Mouse (Mus musculus) liver, postnatal 0 days (tissue): ENCODE measurements around the gene Veph1. TPM values are rescaled to one million over a fixed set of nuclear protein-coding genes. Genes with fewer than 3 reads are reported as not detected.
"Not testable (repeated sequence)": the region's sequence is repeated elsewhere in the genome, so short reads cannot be mapped to it uniquely, and the experiment has no call there.

Experiments
- ATAC-seq: fragments of 200-750 bp; cut with Nextera tagmentation; 2 replicates; pipeline ENCODE4 v1.8.0; 2017; ENCODE audit warnings: mild to moderate bottlenecking, moderate library complexity
- DNase-seq: peaks from one replicate; pipeline ENCODE4 v3.0.0-alpha.2; 2016
- H3K27ac ChIP-seq: fragments of 300-500 bp; sonication (generic); 2 replicates; pipeline ENCODE4 v1.5.1; 2014; ENCODE audit warnings: antibody characterized with exemption, moderate library complexity, mild to moderate bottlenecking, low read depth
- H3K27me3 ChIP-seq: fragments of 300-500 bp; sonication (generic); 2 replicates; pipeline ENCODE4 v1.6.1; 2014; ENCODE audit warnings: low read length, control low read depth, mixed read lengths; ENCODE audit not compliant: insufficient read depth
- H3K36me3 ChIP-seq: fragments of 300-500 bp; sonication (generic); replicated peaks from 2 replicates; pipeline ENCODE4 v1.6.1; 2014; ENCODE audit warnings: mild to moderate bottlenecking, control low read depth, low read length, moderate library complexity, mixed read lengths; ENCODE audit not compliant: insufficient read depth
- H3K4me1 ChIP-seq: fragments of 300-500 bp; sonication (generic); 2 replicates; pipeline ENCODE4 v1.6.1; 2014; ENCODE audit warnings: antibody characterized with exemption, mild to moderate bottlenecking, control low read depth; ENCODE audit not compliant: insufficient read depth
- H3K4me2 ChIP-seq: fragments of 300-500 bp; sonication (generic); 2 replicates; pipeline ENCODE4 v1.6.1; 2014; ENCODE audit warnings: low read depth, mild to moderate bottlenecking, low read length, moderate library complexity, mixed read lengths
- H3K4me3 ChIP-seq: fragments of 300-500 bp; sonication (generic); 2 replicates; pipeline ENCODE4 v1.5.1; 2014; ENCODE audit warnings: low read depth, low read length
- H3K9ac ChIP-seq: fragments of 300-500 bp; sonication (generic); replicated peaks from 2 replicates; pipeline ENCODE4 v1.6.1; 2014; ENCODE audit warnings: mild to moderate bottlenecking, moderate library complexity
- H3K9me3 ChIP-seq: fragments of 300-500 bp; sonication (generic); 2 replicates; pipeline ENCODE4 v1.6.1; 2016; ENCODE audit warnings: mild to moderate bottlenecking, control low read depth, low read length, mixed read lengths
- CTCF ChIP-seq: sonication (generic); IDR thresholded peaks from 2 replicates; pipeline ENCODE4 v1.5.1; 2016; ENCODE audit warnings: antibody characterized with exemption, low read depth
- EP300 ChIP-seq: IDR thresholded peaks from 2 replicates; pipeline ENCODE4 v1.6.1; 2016; ENCODE audit warnings: antibody characterized with exemption, low read depth, mild to moderate bottlenecking
- WGBS: fragments of 180-500 bp; shearing (Covaris S2); extraction: QIAGEN DNeasy Blood & Tissue Kit; methylation state at CpG from one replicate; pipeline ENCODE4 v1.1.7; 2014; ENCODE audit not compliant: insufficient replicate concordance; 5-methylcytosine and 5-hydroxymethylcytosine counted together
- polyA plus RNA-seq: library from polyadenylated mRNA; unstranded; fragments of >200 nt; fragmentation: Nextera tagmentation; extraction: Ambion mirVana; gene quantifications from 2 replicates; pipeline ENCODE4 v1.2.1, GENCODE M21; 2015

Veph1 gene
- polyA plus RNA-seq, 1 experiment from 2014 or later: not detected

DNA sequence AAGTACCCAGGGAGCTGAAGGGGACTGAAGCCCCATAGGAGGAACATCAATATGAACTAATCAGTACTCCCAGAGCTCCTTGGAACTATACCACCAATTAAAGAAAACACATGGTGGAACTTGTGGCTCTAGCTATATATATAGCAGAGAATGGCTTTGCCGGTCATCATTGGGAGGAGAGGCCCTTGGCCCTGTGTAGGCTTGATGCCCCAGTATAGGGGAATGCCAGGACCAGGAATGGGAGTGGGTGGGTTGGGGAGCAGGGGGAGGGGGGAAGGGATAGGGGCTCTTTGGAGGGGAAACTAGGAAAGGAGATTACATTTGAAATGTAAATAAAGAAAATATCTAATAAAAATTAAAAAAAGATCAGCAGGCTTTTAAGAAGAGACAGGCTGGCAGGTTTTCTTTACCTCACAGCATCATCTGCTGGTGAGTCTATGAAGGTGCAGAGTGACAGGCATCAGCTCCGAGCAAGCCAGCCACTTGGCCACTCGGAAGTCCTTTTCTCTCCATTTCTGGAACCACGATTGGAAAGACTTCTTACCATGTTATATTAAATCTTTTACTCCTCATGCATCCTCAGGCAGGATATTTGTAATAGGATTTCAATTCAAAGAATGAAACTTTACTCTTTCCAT is 60.3 kb downstream of the Veph1 start:
- 47% methylated on average over 4 of the region's 4 CpGs for WGBS
- H3K27ac ChIP-seq, H3K36me3 ChIP-seq, H3K9ac ChIP-seq, H3K4me1 ChIP-seq, H3K27me3 ChIP-seq, H3K4me2 ChIP-seq, DNase-seq, H3K4me3 ChIP-seq, H3K9me3 ChIP-seq, ATAC-seq: not testable (repeated sequence)
- TF ChIP-seq CTCF: peak; percentile 61

DNA sequence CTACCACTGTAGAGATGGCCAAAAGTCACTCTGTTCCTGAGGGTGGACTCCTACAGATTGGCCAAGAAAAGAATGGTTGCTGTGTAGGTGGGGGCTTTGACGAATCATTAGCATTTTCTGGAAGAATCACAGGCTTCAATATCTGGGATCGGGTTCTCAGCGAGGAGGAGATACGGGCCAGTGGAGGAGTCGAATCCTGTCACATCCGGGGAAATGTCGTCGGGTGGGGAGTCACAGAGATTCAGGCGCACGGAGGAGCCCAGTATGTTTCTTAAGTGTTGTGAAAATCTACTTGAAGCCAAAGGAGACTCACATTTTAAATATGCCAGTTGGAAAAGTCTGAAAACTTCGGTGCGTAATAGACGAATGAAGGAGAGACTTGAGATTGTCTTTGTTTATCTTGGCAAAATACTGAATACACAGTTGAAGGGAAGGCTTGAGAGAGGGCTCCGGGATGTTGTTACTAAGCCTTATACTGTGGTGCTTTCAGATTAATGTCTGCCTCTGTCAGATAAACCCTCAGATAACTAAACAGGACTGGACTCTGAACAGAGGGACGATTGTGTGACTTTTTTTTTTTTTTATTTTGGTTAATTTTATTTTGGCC is 71.6 kb downstream of the Veph1 start:
- ATAC-seq: no peak
- H3K36me3 ChIP-seq: no peaks in the 10 kb centered on the region
- TF ChIP-seq CTCF (no peak), EP300 (no peak)
- 79% methylated on average over 15 of the region's 15 CpGs for WGBS
- DNase-seq: no peak
- no peaks in the 10 kb centered on the region for H3K9me3 ChIP-seq
- H3K4me2 ChIP-seq: no peak overlapping the region
- H3K27me3 ChIP-seq: peaks cover 19% of the 10 kb centered on the region
- H3K27ac ChIP-seq: no peak overlapping the region
- no peak overlapping the region for H3K9ac ChIP-seq
- H3K4me1 ChIP-seq: peaks cover 3% of the 10 kb centered on the region; the same call in 1 of the 2 replicates
- no peak overlapping the region for H3K4me3 ChIP-seq

DNA sequence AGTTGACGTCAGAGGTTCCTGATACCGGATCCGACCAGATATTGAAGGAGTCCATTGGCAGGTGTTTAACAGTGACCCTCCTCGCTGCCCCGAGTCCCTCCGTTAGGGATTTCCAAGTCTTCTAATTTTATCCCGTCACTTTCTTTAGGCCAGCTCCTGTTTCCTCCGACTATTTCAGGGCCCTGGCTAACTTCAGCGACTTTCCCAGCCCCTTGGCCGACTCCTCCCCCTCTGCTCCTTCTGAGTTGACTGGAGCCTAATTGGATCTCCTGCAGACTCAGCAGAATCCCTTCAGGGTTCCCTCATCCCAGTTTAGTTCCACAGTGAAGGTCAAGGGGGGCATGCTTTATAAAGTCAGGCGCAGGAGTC is 75.4 kb downstream of the Veph1 start:
- H3K27ac ChIP-seq: no peak overlapping the region
- no peak overlapping the region for H3K9ac ChIP-seq
- H3K27me3 ChIP-seq: peaks cover 27% of the 10 kb centered on the region
- DNase-seq (no peak), ATAC-seq (no peak)
- H3K4me3 ChIP-seq: peak overlapping the region; percentile 31
- no peaks in the 10 kb centered on the region for H3K9me3 ChIP-seq
- peak overlapping the region; percentile 63 for H3K4me2 ChIP-seq
- H3K4me1 ChIP-seq: peaks cover 3% of the 10 kb centered on the region; the same call in 1 of the 2 replicates
- 2% methylated on average over 11 of the region's 11 CpGs for WGBS
- TF ChIP-seq EP300 (no peak), CTCF (no peak)
- no peaks in the 10 kb centered on the region for H3K36me3 ChIP-seq

DNA sequence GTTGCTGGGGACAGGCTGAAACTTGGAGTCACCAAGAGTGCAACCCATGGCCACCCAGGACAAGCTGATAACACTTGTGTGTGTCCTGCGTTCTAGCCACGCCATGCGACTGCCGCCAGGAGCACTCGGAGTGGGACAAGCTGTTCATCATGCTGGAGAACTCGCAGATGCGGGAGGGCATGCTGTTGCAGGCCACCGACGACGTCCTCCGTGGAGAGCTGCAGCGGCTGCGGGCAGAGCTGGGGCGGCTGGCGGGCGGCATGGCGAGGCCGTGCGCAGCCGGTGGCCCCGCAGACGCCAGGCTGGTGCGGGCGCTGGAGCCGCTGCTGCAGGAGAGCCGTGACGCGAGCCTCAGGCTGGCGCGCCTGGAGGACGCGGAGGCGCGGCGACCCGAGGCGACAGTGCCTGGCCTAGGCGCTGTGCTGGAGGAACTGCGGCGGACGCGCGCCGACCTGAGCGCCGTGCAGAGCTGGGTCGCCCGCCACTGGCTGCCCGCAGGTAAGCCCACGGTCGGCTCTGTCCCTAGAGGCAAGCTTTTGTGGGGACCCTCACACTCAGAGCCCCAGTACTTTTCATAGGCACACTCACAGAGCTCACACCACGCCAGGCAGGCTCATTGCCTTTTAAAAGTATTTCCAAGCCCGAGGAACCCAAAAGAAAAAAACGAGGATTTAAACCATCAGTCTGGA is 75.9 kb downstream of the Veph1 start:
- ATAC-seq (0 out of 2 replicates have a peak, but pooled peaks have one; percentile 43), DNase-seq (peak; percentile 33)
- Histone ChIP-seq H3K9ac (no peak overlapping the region), H3K27me3 (peaks cover 27% of the 10 kb centered on the region), H3K36me3 (no peaks in the 10 kb centered on the region), H3K4me1 (peaks cover 3% of the 10 kb centered on the region; the same call in 1 of the 2 replicates), H3K27ac (no peak overlapping the region), H3K9me3 (no peaks in the 10 kb centered on the region), H3K4me2 (peak overlapping the region; percentile 63), H3K4me3 (peak overlapping the region; percentile 31)
- under 1% methylated on average over 54 of the region's 54 CpGs for WGBS
- TF ChIP-seq EP300: no peak
- no peak for TF ChIP-seq CTCF

DNA sequence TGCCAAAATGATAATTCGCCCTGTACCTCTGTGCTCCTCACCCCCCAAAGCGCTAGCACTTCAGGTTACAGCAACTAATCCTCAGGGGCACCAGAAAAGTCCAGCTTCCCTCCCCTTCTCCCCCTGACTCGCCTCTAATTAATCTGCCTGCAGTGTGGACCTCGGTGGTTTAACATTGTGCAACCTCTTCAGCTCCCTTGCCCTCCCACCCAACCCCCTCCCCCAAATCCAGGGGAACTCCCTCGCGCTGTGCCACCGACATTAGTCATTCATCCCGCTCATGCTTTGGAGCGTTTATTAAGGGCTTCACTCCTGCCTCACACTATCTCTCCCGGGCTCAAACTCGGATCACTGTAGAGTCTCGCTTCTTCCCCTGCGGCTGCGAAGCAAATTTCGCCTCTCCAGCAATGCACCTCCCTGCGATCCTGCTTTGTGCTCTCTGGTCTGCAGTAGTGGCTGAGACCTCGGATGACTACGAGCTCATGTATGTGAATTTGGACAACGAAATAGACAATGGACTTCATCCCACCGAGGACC is 76.9 kb downstream of the Veph1 start, which contains the start of gene Ptx3:
Ptx3 (plus strand) TSS at position 256 of the 537 bp plus-strand sequence.
- TF ChIP-seq CTCF: no peak
- TF ChIP-seq EP300: no peak
- WGBS: 5% methylated on average over 20 of the region's 20 CpGs
- Histone ChIP-seq H3K36me3 (no peaks in the 10 kb centered on the region), H3K4me1 (peaks cover 3% of the 10 kb centered on the region; the same call in 1 of the 2 replicates), H3K9ac (no peak within 1 kb of the TSS), H3K27ac (no peak within 1 kb of the TSS), H3K27me3 (peaks cover 26% of the 10 kb centered on the region), H3K9me3 (no peaks in the 10 kb centered on the region), H3K4me3 (peak within 1 kb of the TSS; percentile 31), H3K4me2 (peak within 1 kb of the TSS; percentile 63)
- DNase-seq: no peak
- no peak for ATAC-seq

DNA sequence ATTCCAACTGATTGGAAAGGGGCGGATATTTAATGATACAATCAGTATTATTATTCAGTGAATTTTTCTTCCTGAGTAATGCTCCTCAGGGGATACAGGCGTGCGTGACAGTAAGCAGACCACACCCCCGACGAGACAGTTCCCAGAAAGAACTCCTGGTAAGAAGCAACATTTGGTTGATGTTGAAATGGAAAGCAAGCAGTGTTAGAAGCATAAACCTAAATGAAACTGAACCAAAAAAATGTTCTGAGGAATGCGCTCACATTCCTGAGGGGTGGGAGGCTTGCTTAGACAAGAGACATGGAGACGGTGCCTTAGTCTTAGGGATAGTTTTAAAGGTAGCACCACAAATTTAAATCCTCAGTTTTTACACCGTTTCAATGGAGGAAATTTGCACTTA is 80.9 kb downstream of the Veph1 start:
- H3K4me3 ChIP-seq: no peak overlapping the region
- H3K27me3 ChIP-seq: peaks cover 13% of the 10 kb centered on the region
- no peak for DNase-seq
- ATAC-seq: no peak
- H3K4me1 ChIP-seq: no peaks in the 10 kb centered on the region
- no peaks in the 10 kb centered on the region for H3K36me3 ChIP-seq
- no peak overlapping the region for H3K9ac ChIP-seq
- no peak overlapping the region for H3K4me2 ChIP-seq
- H3K9me3 ChIP-seq: no peaks in the 10 kb centered on the region
- WGBS: 73% methylated on average over 8 of the region's 8 CpGs
- no peak for TF ChIP-seq CTCF
- TF ChIP-seq EP300: no peak
- H3K27ac ChIP-seq: no peak overlapping the region
